Mouse (Mus musculus) neural tube, embryonic 14.5 days (tissue): ENCODE measurements around the gene Htr6. TPM values are rescaled to one million over a fixed set of nuclear protein-coding genes. Genes with fewer than 3 reads are reported as not detected.
A peak's percentile ranks its signal among the peaks of the same experiment; 100 is the strongest.

ENCODE experiments used
- ATAC-seq: fragments of 200-750 bp; cut with Nextera tagmentation; 2 replicates; pipeline ENCODE4 v1.8.0; 2017; ENCODE audit warnings: low read depth, mild to moderate bottlenecking, moderate TSS enrichment, moderate library complexity
- H3K27ac ChIP-seq: fragments of 300-500 bp; sonication (generic); 2 replicates; pipeline ENCODE4 v1.5.1; 2014; ENCODE audit warnings: low read depth, mild to moderate bottlenecking, control low read depth, low read length, moderate library complexity, mixed read lengths
- H3K27me3 ChIP-seq: fragments of 300-500 bp; sonication (generic); 2 replicates; pipeline ENCODE4 v1.6.1; 2014; ENCODE audit warnings: low read length; ENCODE audit not compliant: control insufficient read depth, insufficient read depth
- H3K36me3 ChIP-seq: fragments of 300-500 bp; sonication (generic); 2 replicates; pipeline ENCODE4 v1.6.1; 2014; ENCODE audit warnings: low read length, mixed read lengths; ENCODE audit not compliant: control insufficient read depth, insufficient read depth
- H3K4me1 ChIP-seq: fragments of 300-500 bp; sonication (generic); 2 replicates; pipeline ENCODE4 v1.6.1; 2014; ENCODE audit warnings: low read length; ENCODE audit not compliant: control insufficient read depth, insufficient read depth
- H3K4me2 ChIP-seq: fragments of 300-500 bp; sonication (generic); 2 replicates; pipeline ENCODE4 v1.6.1; 2014; ENCODE audit warnings: mild to moderate bottlenecking, low read depth, low read length, control low read depth
- H3K4me3 ChIP-seq: fragments of 300-500 bp; sonication (generic); 2 replicates; pipeline ENCODE4 v1.5.1; 2014; ENCODE audit warnings: low read depth, low read length, control low read depth, mixed read lengths
- H3K9ac ChIP-seq: fragments of 300-500 bp; sonication (generic); replicated peaks from 2 replicates; pipeline ENCODE4 v1.6.1; 2014; ENCODE audit warnings: low read depth, mild to moderate bottlenecking, control low read depth, low read length, mixed read lengths
- H3K9me3 ChIP-seq: fragments of 300-500 bp; sonication (generic); 2 replicates; pipeline ENCODE4 v1.6.1; 2016; ENCODE audit warnings: low read length; ENCODE audit not compliant: control insufficient read depth
- WGBS: fragments of 180-500 bp; shearing (Covaris S2); extraction: QIAGEN DNeasy Blood & Tissue Kit; methylation state at CpG from one replicate; pipeline ENCODE4 v1.1.7; 2014; 5-methylcytosine and 5-hydroxymethylcytosine counted together
- polyA plus RNA-seq: library from polyadenylated mRNA; unstranded; fragments of >200 nt; fragmentation: Nextera tagmentation; extraction: Ambion mirVana; gene quantifications from 2 replicates; pipeline ENCODE4 v1.2.1, GENCODE M21; 2014

Gene Htr6
- polyA plus RNA-seq, 1 experiment from 2014 or later: 1.4 TPM

- H3K9ac ChIP-seq: no peak overlapping the region
- H3K4me1 ChIP-seq: peaks cover 7% of the 10 kb centered on the region
- H3K4me3 ChIP-seq: no peak overlapping the region
- WGBS: 12% methylated on average over 7 of the region's 7 CpGs
- H3K4me2 ChIP-seq: no peak overlapping the region
- H3K27me3 ChIP-seq: no peaks in the 10 kb centered on the region
- ATAC-seq: no peak
- H3K9me3 ChIP-seq: no peaks in the 10 kb centered on the region
- H3K27ac ChIP-seq: no peak overlapping the region
- H3K36me3 ChIP-seq: no peaks in the 10 kb centered on the region
Measured at GRCm38 (mm10) chr4:139059569-139059968, 15.8 kb downstream of the Htr6 start.

GRCm38 (mm10) chr4:139058029-139058428 lies 17.3 kb downstream of the Htr6 start:
- Histone ChIP-seq H3K9ac (no peak overlapping the region), H3K27me3 (no peaks in the 10 kb centered on the region), H3K4me3 (no peak overlapping the region), H3K27ac (no peak overlapping the region), H3K4me2 (no peak overlapping the region), H3K9me3 (no peaks in the 10 kb centered on the region), H3K36me3 (no peaks in the 10 kb centered on the region), H3K4me1 (peaks cover 12% of the 10 kb centered on the region)
- 93% methylated on average over 5 of the region's 5 CpGs for WGBS
- no peak for ATAC-seq

- whole genome bisulfite sequencing: 71% methylated on average over 5 of the region's 5 CpGs
- Histone ChIP-seq H3K9ac (no peak overlapping the region), H3K4me3 (no peak overlapping the region), H3K27ac (no peak overlapping the region), H3K36me3 (no peaks in the 10 kb centered on the region), H3K9me3 (no peaks in the 10 kb centered on the region), H3K4me2 (no peak overlapping the region), H3K4me1 (peaks cover 12% of the 10 kb centered on the region), H3K27me3 (no peaks in the 10 kb centered on the region)
- no peak for ATAC-seq
Measured at GRCm38 (mm10) chr4:139057291-139057690, 18.1 kb downstream of the Htr6 start.

GRCm38 (mm10) chr4:139055744-139056143 lies 19.6 kb downstream of the Htr6 start:
- Histone ChIP-seq H3K4me3 (no peak overlapping the region), H3K4me1 (peaks cover 12% of the 10 kb centered on the region), H3K27ac (peak overlapping the region; percentile 62; the same call in 1 of the 2 replicates), H3K9me3 (no peaks in the 10 kb centered on the region), H3K36me3 (no peaks in the 10 kb centered on the region), H3K9ac (no peak overlapping the region), H3K27me3 (no peaks in the 10 kb centered on the region), H3K4me2 (no peak overlapping the region)
- no peak for ATAC-seq
- WGBS: 55% methylated on average over 3 of the region's 3 CpGs

GRCm38 (mm10) chr4:139055336-139055735 lies 20.0 kb downstream of the Htr6 start:
- Histone ChIP-seq H3K36me3 (no peaks in the 10 kb centered on the region), H3K4me3 (no peak overlapping the region), H3K9me3 (no peaks in the 10 kb centered on the region), H3K27ac (peak overlapping the region; percentile 62; the same call in 1 of the 2 replicates), H3K9ac (no peak overlapping the region), H3K27me3 (no peaks in the 10 kb centered on the region), H3K4me1 (peaks cover 12% of the 10 kb centered on the region), H3K4me2 (no peak overlapping the region)
- WGBS: 56% methylated on average over 4 of the region's 4 CpGs
- ATAC-seq: no peak

GRCm38 (mm10) chr4:139054300-139054923 lies 21.0 kb downstream of the Htr6 start:
- peak overlapping the region; percentile 62; the same call in 1 of the 2 replicates for H3K27ac ChIP-seq
- 44% methylated on average over 9 of the region's 9 CpGs for WGBS
- no peaks in the 10 kb centered on the region for H3K9me3 ChIP-seq
- no peak overlapping the region for H3K4me2 ChIP-seq
- H3K4me1 ChIP-seq: peaks cover 12% of the 10 kb centered on the region
- H3K36me3 ChIP-seq: no peaks in the 10 kb centered on the region
- no peak overlapping the region for H3K9ac ChIP-seq
- no peak overlapping the region for H3K4me3 ChIP-seq
- ATAC-seq: peak; percentile 70; the same call in 1 of the 2 replicates
- H3K27me3 ChIP-seq: no peaks in the 10 kb centered on the region

- H3K36me3 ChIP-seq: no peaks in the 10 kb centered on the region
- no peak overlapping the region for H3K4me2 ChIP-seq
- H3K4me3 ChIP-seq: no peak overlapping the region
- no peaks in the 10 kb centered on the region for H3K27me3 ChIP-seq
- peaks cover 12% of the 10 kb centered on the region for H3K4me1 ChIP-seq
- ATAC-seq: no peak
- H3K9me3 ChIP-seq: no peaks in the 10 kb centered on the region
- WGBS: 26% methylated on average over 5 of the region's 5 CpGs
- no peak overlapping the region for H3K9ac ChIP-seq
- H3K27ac ChIP-seq: no peak overlapping the region; the same call in 1 of the 2 replicates
Measured at GRCm38 (mm10) chr4:139053391-139053790, 22.0 kb downstream of the Htr6 start.

- H3K27ac ChIP-seq: no peak overlapping the region
- no peak for ATAC-seq
- H3K4me1 ChIP-seq: peaks cover 12% of the 10 kb centered on the region
- WGBS: 66% methylated on average over 7 of the region's 7 CpGs
- no peak overlapping the region for H3K9ac ChIP-seq
- no peak overlapping the region for H3K4me3 ChIP-seq
- H3K27me3 ChIP-seq: no peaks in the 10 kb centered on the region
- H3K36me3 ChIP-seq: no peaks in the 10 kb centered on the region
- no peak overlapping the region for H3K4me2 ChIP-seq
- no peaks in the 10 kb centered on the region for H3K9me3 ChIP-seq
Measured at GRCm38 (mm10) chr4:139052796-139053195, 22.6 kb downstream of the Htr6 start.

- Histone ChIP-seq H3K27ac (no peak overlapping the region), H3K4me1 (no peaks in the 10 kb centered on the region), H3K27me3 (no peaks in the 10 kb centered on the region), H3K36me3 (no peaks in the 10 kb centered on the region), H3K9me3 (no peaks in the 10 kb centered on the region), H3K4me2 (no peak overlapping the region), H3K9ac (no peak overlapping the region), H3K4me3 (no peak overlapping the region)
- 63% methylated on average over 6 of the region's 6 CpGs for WGBS
- no peak for ATAC-seq
Measured at GRCm38 (mm10) chr4:139048518-139048917, 26.9 kb downstream of the Htr6 start.
